Mouse (Mus musculus) neural tube, embryonic 14.5 days (tissue): ENCODE data around the gene Skp2. TPM values are rescaled to one million over a fixed set of nuclear protein-coding genes. Genes with fewer than 3 reads are reported as not detected.
A peak's percentile ranks its signal among the peaks of the same experiment; 100 is the strongest.

Experiments
- ATAC-seq: fragments of 200-750 bp; cut with Nextera tagmentation; 2 replicates; pipeline ENCODE4 v1.8.0; 2017; ENCODE audit warnings: low read depth, mild to moderate bottlenecking, moderate TSS enrichment, moderate library complexity
- H3K27ac ChIP-seq: fragments of 300-500 bp; sonication (generic); 2 replicates; pipeline ENCODE4 v1.5.1; 2014; ENCODE audit warnings: low read depth, mild to moderate bottlenecking, control low read depth, low read length, moderate library complexity, mixed read lengths
- H3K27me3 ChIP-seq: fragments of 300-500 bp; sonication (generic); 2 replicates; pipeline ENCODE4 v1.6.1; 2014; ENCODE audit warnings: low read length; ENCODE audit not compliant: control insufficient read depth, insufficient read depth
- H3K36me3 ChIP-seq: fragments of 300-500 bp; sonication (generic); 2 replicates; pipeline ENCODE4 v1.6.1; 2014; ENCODE audit warnings: low read length, mixed read lengths; ENCODE audit not compliant: control insufficient read depth, insufficient read depth
- H3K4me1 ChIP-seq: fragments of 300-500 bp; sonication (generic); 2 replicates; pipeline ENCODE4 v1.6.1; 2014; ENCODE audit warnings: low read length; ENCODE audit not compliant: control insufficient read depth, insufficient read depth
- H3K4me2 ChIP-seq: fragments of 300-500 bp; sonication (generic); 2 replicates; pipeline ENCODE4 v1.6.1; 2014; ENCODE audit warnings: mild to moderate bottlenecking, low read depth, low read length, control low read depth
- H3K4me3 ChIP-seq: fragments of 300-500 bp; sonication (generic); 2 replicates; pipeline ENCODE4 v1.5.1; 2014; ENCODE audit warnings: low read depth, low read length, control low read depth, mixed read lengths
- H3K9ac ChIP-seq: fragments of 300-500 bp; sonication (generic); replicated peaks from 2 replicates; pipeline ENCODE4 v1.6.1; 2014; ENCODE audit warnings: low read depth, mild to moderate bottlenecking, control low read depth, low read length, mixed read lengths
- H3K9me3 ChIP-seq: fragments of 300-500 bp; sonication (generic); 2 replicates; pipeline ENCODE4 v1.6.1; 2016; ENCODE audit warnings: low read length; ENCODE audit not compliant: control insufficient read depth
- WGBS: fragments of 180-500 bp; shearing (Covaris S2); extraction: QIAGEN DNeasy Blood & Tissue Kit; methylation state at CpG from one replicate; pipeline ENCODE4 v1.1.7; 2014; 5-methylcytosine and 5-hydroxymethylcytosine counted together
- polyA plus RNA-seq: library from polyadenylated mRNA; unstranded; fragments of >200 nt; fragmentation: Nextera tagmentation; extraction: Ambion mirVana; gene quantifications from 2 replicates; pipeline ENCODE4 v1.2.1, GENCODE M21; 2014

The Skp2 gene
- polyA plus RNA-seq, 1 experiment from 2014 or later = 14.2 TPM

DNA sequence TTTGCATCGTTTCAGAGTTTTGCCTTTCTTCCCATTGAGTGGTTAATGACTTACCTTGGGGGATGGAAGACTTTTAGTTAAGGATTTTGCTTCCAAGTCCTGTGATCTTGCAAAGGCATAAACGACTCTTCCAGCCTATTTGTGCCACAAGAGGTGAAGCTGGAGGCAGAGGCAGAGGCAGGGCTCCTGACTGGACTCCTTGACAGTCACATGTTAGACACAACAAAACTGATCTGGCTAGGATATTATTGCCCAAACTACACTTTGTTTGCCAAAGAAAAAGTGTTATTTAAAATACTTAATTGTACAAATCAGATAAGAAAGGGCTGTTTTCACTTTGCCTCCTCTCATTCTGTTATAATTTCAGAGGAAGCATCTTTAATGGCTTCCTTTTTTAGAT, 81.1 kb downstream of the Skp2 start:
- H3K9ac ChIP-seq = no peak overlapping the region
- H3K4me1 ChIP-seq = peaks cover 12% of the 10 kb centered on the region; the same call in 1 of the 2 replicates
- no peak for ATAC-seq
- H3K27me3 ChIP-seq = no peaks in the 10 kb centered on the region
- no peaks in the 10 kb centered on the region for H3K36me3 ChIP-seq
- H3K4me2 ChIP-seq = no peak overlapping the region
- WGBS = 34% methylated on average over 2 of the region's 2 CpGs
- no peak overlapping the region for H3K27ac ChIP-seq
- H3K4me3 ChIP-seq = no peak overlapping the region
- H3K9me3 ChIP-seq = no peaks in the 10 kb centered on the region

DNA sequence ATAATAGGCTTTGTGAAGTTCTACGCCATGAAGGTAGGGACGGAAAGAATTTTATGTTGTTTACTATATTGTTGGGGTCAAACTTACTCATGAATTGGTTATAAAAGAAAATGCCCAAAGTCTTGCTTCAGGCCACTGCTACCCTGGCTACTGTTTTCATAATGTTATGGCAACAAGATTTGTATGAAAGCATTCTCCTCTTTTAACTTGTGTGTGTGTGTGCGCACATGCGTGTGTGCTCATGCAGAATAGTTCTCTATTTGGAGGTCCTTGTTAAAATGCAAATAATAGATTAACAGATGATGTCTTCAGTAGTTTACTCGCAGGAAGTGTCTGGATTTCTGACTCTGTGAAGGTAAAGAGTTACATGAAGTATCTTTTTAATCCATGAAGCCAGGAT, 81.5 kb downstream of the Skp2 start:
- H3K9me3 ChIP-seq = no peaks in the 10 kb centered on the region

DNA sequence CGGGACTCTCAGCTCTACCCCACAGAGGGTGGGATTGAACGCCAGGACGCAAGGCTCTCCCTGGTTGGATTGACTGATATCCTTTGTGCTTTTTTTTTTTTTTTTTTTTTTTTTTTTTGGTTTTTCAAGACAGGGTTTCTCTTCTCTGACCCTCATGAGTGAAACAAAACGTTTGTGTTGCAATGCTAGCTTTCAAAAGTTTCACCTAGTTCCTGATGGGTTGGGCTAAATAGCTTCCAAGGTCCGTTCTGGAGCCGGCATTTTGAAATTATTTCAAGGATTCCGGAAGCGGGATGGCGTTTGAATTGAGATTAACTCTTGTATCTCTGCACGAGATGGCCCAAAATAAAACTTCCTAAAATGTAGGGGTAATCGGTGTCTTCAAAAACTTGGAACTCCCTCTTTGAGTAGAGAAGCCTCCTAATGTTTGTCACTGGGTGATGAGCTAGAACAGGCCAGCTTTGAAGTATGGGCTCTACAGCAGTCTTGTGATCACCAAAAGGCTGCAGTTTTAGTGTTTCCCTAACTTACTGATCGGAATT, 82.1 kb downstream of the Skp2 start:
- H3K4me3 ChIP-seq = peak overlapping the region; percentile 93; the same call in 1 of the 2 replicates
- peak overlapping the region; percentile 67 for H3K4me2 ChIP-seq
- H3K27ac ChIP-seq = no peak overlapping the region
- no peak for ATAC-seq
- H3K27me3 ChIP-seq = no peaks in the 10 kb centered on the region
- WGBS = 61% methylated on average over 12 of the region's 12 CpGs
- no peaks in the 10 kb centered on the region for H3K9me3 ChIP-seq
- H3K36me3 ChIP-seq = no peaks in the 10 kb centered on the region
- no peak overlapping the region; the same call in 1 of the 2 replicates for H3K9ac ChIP-seq
- peaks cover 12% of the 10 kb centered on the region; the same call in 1 of the 2 replicates for H3K4me1 ChIP-seq

More for the DNA sequence above, 81.5 kb downstream of the Skp2 start:
- peak overlapping the region; percentile 67; the same call in 1 of the 2 replicates for H3K4me2 ChIP-seq
- no peak overlapping the region for H3K4me3 ChIP-seq
- H3K4me1 ChIP-seq = peaks cover 12% of the 10 kb centered on the region; the same call in 1 of the 2 replicates
- no peaks in the 10 kb centered on the region for H3K27me3 ChIP-seq
- no peak for ATAC-seq
- WGBS = 76% methylated on average over 5 of the region's 5 CpGs
- no peak overlapping the region for H3K9ac ChIP-seq
- H3K27ac ChIP-seq = no peak overlapping the region
- no peaks in the 10 kb centered on the region for H3K36me3 ChIP-seq

DNA sequence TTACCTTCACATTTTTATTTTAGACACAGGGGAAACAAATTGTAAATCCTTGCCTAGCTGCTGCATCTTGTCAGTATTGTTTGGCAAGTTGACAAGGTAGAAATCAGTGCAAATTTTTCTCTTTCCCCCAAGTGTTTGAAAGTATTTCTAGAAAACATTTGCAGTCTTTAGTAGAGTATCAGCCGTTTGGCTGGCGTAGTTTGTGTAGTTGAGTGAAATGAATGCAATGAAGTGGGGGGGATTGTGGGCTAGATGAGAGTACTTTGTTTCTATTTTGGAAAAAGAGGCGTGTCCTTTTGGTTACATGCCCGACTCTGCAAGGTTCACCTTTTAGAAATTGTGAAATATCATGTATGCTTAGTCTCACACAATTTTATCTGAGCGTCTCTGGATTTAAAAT, 82.6 kb downstream of the Skp2 start:
- Histone ChIP-seq H3K4me2 (peak overlapping the region; percentile 67), H3K4me1 (peaks cover 12% of the 10 kb centered on the region; the same call in 1 of the 2 replicates), H3K27ac (no peak overlapping the region), H3K9ac (peak overlapping the region; percentile 89; the same call in 1 of the 2 replicates), H3K36me3 (no peaks in the 10 kb centered on the region), H3K27me3 (no peaks in the 10 kb centered on the region), H3K9me3 (no peaks in the 10 kb centered on the region), H3K4me3 (peak overlapping the region; percentile 93)
- 40% methylated on average over 5 of the region's 5 CpGs for WGBS
- no peak for ATAC-seq

DNA sequence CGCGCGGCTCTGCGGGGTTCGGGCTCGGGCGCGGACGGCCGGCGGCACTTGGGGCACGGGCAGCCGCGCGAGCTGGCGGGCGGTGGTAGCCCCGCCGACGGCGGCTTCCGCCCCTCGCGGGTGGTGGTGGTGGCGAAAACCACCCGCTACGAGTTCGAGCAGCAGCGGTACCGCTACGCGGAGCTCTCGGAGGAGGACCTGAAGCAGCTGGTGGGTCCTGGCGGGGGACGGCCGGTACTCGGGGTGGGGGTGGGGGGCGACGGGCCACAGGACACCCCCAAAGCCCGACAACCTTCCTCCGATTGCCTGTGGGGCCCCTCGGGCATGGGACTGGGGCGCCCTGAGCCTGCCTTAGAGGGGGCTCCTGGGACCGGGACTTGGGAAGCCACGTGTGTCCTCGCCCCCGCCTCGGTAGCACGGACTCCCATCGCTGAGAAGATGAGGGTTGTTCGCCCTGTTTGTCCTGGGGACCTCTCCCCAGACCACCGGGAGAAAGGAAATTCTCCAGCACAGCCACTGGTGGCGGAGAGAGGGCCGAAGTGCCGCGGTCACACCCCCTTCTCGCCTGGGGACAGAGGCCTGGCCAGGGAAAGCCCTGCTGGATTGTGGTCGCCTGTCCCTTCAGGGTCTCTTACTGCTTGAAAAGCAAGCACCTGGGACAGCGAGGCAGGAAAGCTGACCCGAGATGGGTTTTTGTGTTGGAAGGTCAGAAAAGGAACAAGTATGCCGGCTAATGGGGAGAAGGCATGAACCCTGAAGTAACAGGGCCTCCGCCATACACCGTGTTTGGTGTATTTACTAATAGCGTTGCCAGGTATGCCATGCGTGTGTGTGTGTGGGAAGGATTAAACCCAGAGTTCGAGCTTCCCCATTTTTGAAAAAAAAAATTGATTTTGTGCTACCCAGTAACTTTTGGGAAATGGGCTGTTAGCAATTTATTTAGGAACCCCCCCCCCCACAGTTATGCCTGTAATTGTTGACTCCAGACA, 83.4 kb downstream of the Skp2 start:
- H3K9ac ChIP-seq = peak overlapping the region; percentile 89
- H3K4me2 ChIP-seq = peak overlapping the region; percentile 67
- H3K9me3 ChIP-seq = no peaks in the 10 kb centered on the region
- H3K36me3 ChIP-seq = no peaks in the 10 kb centered on the region
- H3K4me3 ChIP-seq = peak overlapping the region; percentile 93
- no peaks in the 10 kb centered on the region for H3K27me3 ChIP-seq
- peaks cover 12% of the 10 kb centered on the region; the same call in 1 of the 2 replicates for H3K4me1 ChIP-seq
- peak; percentile 74 for ATAC-seq
- H3K27ac ChIP-seq = peak overlapping the region; percentile 86
- under 1% methylated on average over 47 of the region's 66 CpGs for WGBS

GRCm38 (mm10) chr15:9070912-9071555, 84.2 kb downstream of the Skp2 start, which contains the start of gene Nadk2:
Nadk2 (plus strand) TSS chr15:9071260.
- no peaks in the 10 kb centered on the region for H3K27me3 ChIP-seq
- H3K4me1 ChIP-seq = peaks cover 12% of the 10 kb centered on the region; the same call in 1 of the 2 replicates
- peak within 1 kb of the TSS; percentile 67 for H3K4me2 ChIP-seq
- under 1% methylated on average over 52 of the region's 54 CpGs for WGBS
- H3K9me3 ChIP-seq = no peaks in the 10 kb centered on the region
- H3K9ac ChIP-seq = peak within 1 kb of the TSS; percentile 89
- no peaks in the 10 kb centered on the region for H3K36me3 ChIP-seq
- peak within 1 kb of the TSS; percentile 86 for H3K27ac ChIP-seq
- H3K4me3 ChIP-seq = peak within 1 kb of the TSS; percentile 93
- peak; percentile 99 for ATAC-seq

DNA sequence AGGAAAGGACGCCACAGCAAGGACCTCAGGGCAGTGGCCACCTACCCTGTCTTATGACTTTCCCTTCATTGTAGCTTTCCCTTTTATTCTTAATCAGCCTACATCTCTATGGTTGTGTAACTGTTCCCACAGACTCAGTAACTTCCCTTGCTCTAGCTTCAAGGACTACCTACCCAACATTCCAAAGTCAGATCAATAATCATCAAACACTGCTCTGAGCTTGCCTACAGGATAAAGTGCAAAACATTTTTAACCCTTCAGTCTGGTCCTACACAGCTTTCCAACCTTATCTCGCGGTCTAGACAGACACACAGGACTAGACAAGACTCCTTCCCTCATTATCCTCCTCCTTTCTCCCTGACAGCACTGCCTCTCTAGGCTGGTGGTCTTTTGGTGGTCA, 84.9 kb downstream of the Skp2 start:
- Histone ChIP-seq H3K27me3 (no peaks in the 10 kb centered on the region), H3K4me1 (peaks cover 12% of the 10 kb centered on the region; the same call in 1 of the 2 replicates), H3K9me3 (no peaks in the 10 kb centered on the region), H3K36me3 (no peaks in the 10 kb centered on the region), H3K9ac (peak overlapping the region; percentile 89), H3K4me3 (peak overlapping the region; percentile 93), H3K27ac (peak overlapping the region; percentile 44; the same call in 1 of the 2 replicates), H3K4me2 (peak overlapping the region; percentile 67)
- ATAC-seq = peak; percentile 9
- 0% methylated on average over 3 of the region's 3 CpGs for WGBS

- H3K27ac ChIP-seq = no peak overlapping the region
- H3K36me3 ChIP-seq = no peaks in the 10 kb centered on the region
- no peak overlapping the region for H3K9ac ChIP-seq
- H3K4me3 ChIP-seq = no peak overlapping the region
- ATAC-seq = no peak
- no peaks in the 10 kb centered on the region for H3K27me3 ChIP-seq
- H3K4me1 ChIP-seq = peaks cover 9% of the 10 kb centered on the region; the same call in 1 of the 2 replicates
- no peaks in the 10 kb centered on the region for H3K9me3 ChIP-seq
- H3K4me2 ChIP-seq = no peak overlapping the region
- 91% methylated on average over 4 of the region's 4 CpGs for WGBS
These were observed 86.3 kb downstream of the Skp2 start for GRCm38 (mm10) chr15:9068881-9069280.
